Mouse (Mus musculus): ENCODE data around the gene Vmn2r27. TPM values are rescaled to one million over a fixed set of nuclear protein-coding genes. Genes with fewer than 3 reads are reported as not detected.

The Vmn2r27 gene
- not detected in 2 replicates for polyA plus RNA-seq (2015; fragmentation: Nextera tagmentation; extraction: Ambion mirVana)

DNA sequence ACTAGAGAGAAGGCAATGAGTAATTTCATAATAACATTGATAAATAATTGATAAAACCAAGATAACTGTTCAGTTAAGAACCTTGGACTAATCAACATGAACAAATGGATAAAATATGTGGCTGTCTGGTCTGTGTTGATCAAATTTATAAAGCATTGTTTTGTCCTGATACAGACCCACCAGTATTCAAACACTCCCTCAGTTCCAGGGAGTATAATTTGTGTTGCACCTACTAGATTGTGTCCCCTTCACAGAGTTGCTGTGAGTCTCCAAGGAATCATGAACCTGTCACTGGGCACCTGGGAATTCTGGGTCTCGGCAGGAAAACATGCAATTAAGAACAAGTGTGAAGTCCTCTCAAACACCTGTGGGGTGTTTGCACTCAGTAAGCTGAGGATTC lies at the start of gene Vmn2r27:
Gene Vmn2r27 (minus strand): TSS at position 101 of the 400 bp plus-strand sequence.
- H3K27ac ChIP-seq (replicated peaks) = no peak within 1 kb of the TSS
- no peak within 1 kb of the TSS for H3K4me2 ChIP-seq (replicated peaks)
- H3K4me1 ChIP-seq = no peaks in the 10 kb centered on the region
- H3K4me3 ChIP-seq (replicated peaks) = no peak within 1 kb of the TSS
- H3K36me3 ChIP-seq = no peaks in the 10 kb centered on the region
- 63% methylated on average over 1 of the region's 1 CpGs for WGBS
- no peaks in the 10 kb centered on the region for H3K9me3 ChIP-seq (replicated peaks)
- no peaks in the 10 kb centered on the region for H3K27me3 ChIP-seq
- no peak for ATAC-seq (ENCODE audit: insufficient number of reproducible peaks, low FRiP score, low TSS enrichment, low read depth)
- H3K9ac ChIP-seq = no peak within 1 kb of the TSS

DNA sequence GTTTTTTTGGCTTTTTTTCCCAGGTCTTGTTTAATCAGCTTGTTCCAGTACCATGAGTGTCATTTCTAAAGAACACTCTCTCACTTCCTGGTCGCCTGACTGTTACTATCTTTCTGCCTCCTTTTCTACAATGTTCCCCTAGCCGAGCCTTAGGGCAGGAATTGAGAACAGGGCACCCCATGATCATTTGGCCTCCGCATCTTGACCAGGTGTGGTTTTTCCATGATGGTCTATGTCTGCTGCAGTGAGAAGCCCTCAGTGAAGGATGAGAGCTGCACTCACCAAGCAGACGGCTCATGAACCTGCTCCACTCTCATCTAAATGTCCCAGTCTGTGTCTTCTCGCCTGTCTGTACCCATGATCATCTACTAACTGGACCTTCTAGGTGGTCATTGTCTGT lies 46.6 kb upstream of the Vmn2r27 start:
- no peak overlapping the region for H3K4me3 ChIP-seq (replicated peaks)
- no peak for ATAC-seq (ENCODE audit: insufficient number of reproducible peaks, low FRiP score, low TSS enrichment, low read depth)
- H3K9ac ChIP-seq = no peak overlapping the region
- 78% methylated on average over 5 of the region's 5 CpGs for WGBS
- H3K27me3 ChIP-seq = no peaks in the 10 kb centered on the region
- H3K27ac ChIP-seq (replicated peaks) = no peak overlapping the region
- no peaks in the 10 kb centered on the region for H3K9me3 ChIP-seq (replicated peaks)
- no peaks in the 10 kb centered on the region for H3K4me1 ChIP-seq
- H3K4me2 ChIP-seq (replicated peaks) = no peak overlapping the region
- no peaks in the 10 kb centered on the region for H3K36me3 ChIP-seq

- H3K4me2 ChIP-seq (replicated peaks) = no peak overlapping the region
- H3K4me3 ChIP-seq (replicated peaks) = no peak overlapping the region
- no peaks in the 10 kb centered on the region for H3K9me3 ChIP-seq (replicated peaks)
- no peak overlapping the region for H3K27ac ChIP-seq (replicated peaks)
- no peak for ATAC-seq (ENCODE audit: insufficient number of reproducible peaks, low FRiP score, low TSS enrichment, low read depth)
- no peaks in the 10 kb centered on the region for H3K4me1 ChIP-seq
- no peaks in the 10 kb centered on the region for H3K27me3 ChIP-seq
- H3K36me3 ChIP-seq = no peaks in the 10 kb centered on the region
- WGBS = 71% methylated on average over 5 of the region's 5 CpGs
- H3K9ac ChIP-seq = no peak overlapping the region
These were observed 46.0 kb upstream of the Vmn2r27 start for GRCm38 (mm10) chr6:124277641-124278040.

DNA sequence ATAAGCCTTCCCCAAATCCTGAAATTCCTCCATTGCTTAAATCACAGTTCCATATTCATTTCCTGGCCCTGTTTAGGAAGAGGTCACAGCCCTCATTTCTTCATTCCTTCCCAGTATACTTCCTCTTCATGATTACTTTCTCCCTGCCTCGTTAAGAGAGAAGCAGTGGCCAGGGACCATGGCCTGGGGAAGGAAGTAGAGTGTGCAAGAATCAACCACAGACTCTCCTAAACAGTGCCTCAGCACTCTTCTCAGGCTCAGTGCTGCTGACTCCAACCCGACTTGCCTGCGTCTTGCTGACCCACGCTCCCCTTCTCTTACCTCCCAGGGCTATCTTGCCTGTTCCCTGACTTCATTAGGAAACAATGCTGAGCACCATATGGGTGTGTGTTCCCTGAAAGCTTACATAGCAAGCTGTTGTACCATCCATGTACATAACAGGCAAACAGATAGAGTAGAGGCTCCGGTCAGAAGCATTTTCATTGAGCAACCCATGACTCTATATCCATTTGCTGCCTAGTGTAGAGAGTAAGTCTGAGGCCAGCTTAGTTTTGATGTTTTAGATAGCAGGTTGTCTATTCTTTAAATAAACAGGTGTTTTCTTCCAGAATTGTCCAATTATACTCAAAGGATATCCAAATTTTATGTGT lies 41.7 kb upstream of the Vmn2r27 start:
- WGBS = 67% methylated on average over 5 of the region's 5 CpGs

GRCm38 (mm10) chr6:124262696-124263095 lies 31.0 kb upstream of the Vmn2r27 start:
- 3% methylated on average over 3 of the region's 3 CpGs for WGBS
- H3K9me3 ChIP-seq (replicated peaks) = no peaks in the 10 kb centered on the region
- ATAC-seq (ENCODE audit: insufficient number of reproducible peaks, low FRiP score, low TSS enrichment, low read depth) = no peak

More for the DNA sequence above, 41.7 kb upstream of the Vmn2r27 start:
- Histone ChIP-seq H3K36me3 (no peaks in the 10 kb centered on the region), H3K9ac (no peak overlapping the region), H3K4me3 (replicated peaks) (no peak overlapping the region), H3K27me3 (no peaks in the 10 kb centered on the region), H3K4me2 (replicated peaks) (no peak overlapping the region), H3K27ac (replicated peaks) (no peak overlapping the region), H3K9me3 (replicated peaks) (no peaks in the 10 kb centered on the region), H3K4me1 (no peaks in the 10 kb centered on the region)
- no peak for ATAC-seq (ENCODE audit: insufficient number of reproducible peaks, low FRiP score, low TSS enrichment, low read depth)

GRCm38 (mm10) chr6:124260198-124260931 lies 28.7 kb upstream of the Vmn2r27 start:
- Histone ChIP-seq H3K36me3 (no peaks in the 10 kb centered on the region), H3K27ac (replicated peaks) (no peak overlapping the region), H3K9me3 (replicated peaks) (no peaks in the 10 kb centered on the region), H3K4me2 (replicated peaks) (no peak overlapping the region), H3K4me3 (replicated peaks) (no peak overlapping the region), H3K4me1 (no peaks in the 10 kb centered on the region), H3K9ac (no peak overlapping the region), H3K27me3 (no peaks in the 10 kb centered on the region)
- no peak for ATAC-seq (ENCODE audit: insufficient number of reproducible peaks, low FRiP score, low TSS enrichment, low read depth)
- 23% methylated on average over 9 of the region's 14 CpGs for WGBS

More at GRCm38 (mm10) chr6:124262696-124263095, 31.0 kb upstream of the Vmn2r27 start:
- no peaks in the 10 kb centered on the region for H3K36me3 ChIP-seq
- no peaks in the 10 kb centered on the region for H3K4me1 ChIP-seq
- no peak overlapping the region for H3K27ac ChIP-seq (replicated peaks)
- no peak overlapping the region for H3K9ac ChIP-seq
- H3K4me2 ChIP-seq (replicated peaks) = no peak overlapping the region
- H3K4me3 ChIP-seq (replicated peaks) = no peak overlapping the region
- no peaks in the 10 kb centered on the region for H3K27me3 ChIP-seq

DNA sequence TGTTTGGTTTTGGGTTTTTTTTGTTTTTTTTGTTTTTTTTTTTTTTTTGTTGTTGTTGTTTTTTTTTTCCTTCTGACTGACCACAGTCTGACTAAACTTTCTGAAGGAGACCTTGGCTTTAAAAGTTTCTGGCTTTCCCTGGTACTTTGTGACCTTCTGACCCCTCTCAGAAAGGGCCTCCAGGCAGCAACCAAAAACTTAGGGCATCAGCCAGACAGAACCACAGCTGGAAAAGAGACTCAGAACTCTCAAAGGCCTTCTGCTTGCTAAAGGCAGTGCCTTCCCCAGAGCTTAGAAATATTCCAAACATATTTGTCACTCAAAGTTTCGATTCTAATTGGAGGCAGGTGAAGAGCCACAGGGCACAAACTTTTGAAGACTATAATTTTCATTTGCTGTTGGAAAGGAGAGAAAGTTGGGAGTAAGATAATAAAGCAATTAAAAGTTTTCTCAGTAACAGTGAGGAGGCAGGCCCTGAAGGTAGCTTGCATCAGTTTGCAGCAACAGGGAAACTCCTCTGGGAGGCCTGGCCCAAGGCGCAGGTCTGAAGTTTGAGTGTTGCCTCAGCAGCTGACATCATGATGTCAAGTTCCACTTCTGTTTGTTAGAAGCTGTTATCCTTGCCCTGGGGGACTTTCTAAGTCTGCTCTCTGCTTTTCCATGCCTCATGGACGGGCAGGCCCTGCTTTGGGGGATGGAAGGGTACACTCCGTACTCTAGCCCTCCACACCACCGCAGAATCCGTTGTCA lies 24.2 kb upstream of the Vmn2r27 start:
- H3K36me3 ChIP-seq = no peaks in the 10 kb centered on the region
- H3K9ac ChIP-seq = no peak overlapping the region
- H3K27ac ChIP-seq (replicated peaks) = no peak overlapping the region
- ATAC-seq (ENCODE audit: insufficient number of reproducible peaks, low FRiP score, low TSS enrichment, low read depth) = no peak
- no peaks in the 10 kb centered on the region for H3K4me1 ChIP-seq
- 24% methylated on average over 6 of the region's 6 CpGs for WGBS
- no peak overlapping the region for H3K4me2 ChIP-seq (replicated peaks)
- no peak overlapping the region for H3K4me3 ChIP-seq (replicated peaks)
- H3K9me3 ChIP-seq (replicated peaks) = no peaks in the 10 kb centered on the region
- no peaks in the 10 kb centered on the region for H3K27me3 ChIP-seq

DNA sequence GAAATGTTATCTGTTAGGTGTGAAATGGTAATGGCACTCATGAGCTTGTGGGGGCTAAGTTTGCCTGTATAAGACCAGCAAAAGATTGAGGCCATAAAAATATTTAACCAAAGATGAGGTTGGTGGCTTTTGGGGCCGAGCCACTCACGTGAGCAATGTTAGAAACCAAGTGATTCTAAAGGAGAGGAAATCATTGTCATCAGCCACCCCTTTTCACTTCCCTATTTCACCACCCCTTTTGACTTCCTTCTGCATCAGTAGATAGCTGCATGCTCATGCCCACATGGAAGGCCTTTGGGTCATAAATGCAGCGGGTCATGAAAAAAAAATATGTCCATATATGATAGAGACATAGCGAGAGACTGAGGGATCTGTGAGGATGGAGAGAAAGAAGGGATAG lies 29.5 kb downstream of the Vmn2r27 start:
- Histone ChIP-seq H3K27ac (replicated peaks) (no peak overlapping the region), H3K9ac (no peak overlapping the region), H3K36me3 (no peaks in the 10 kb centered on the region), H3K27me3 (no peaks in the 10 kb centered on the region), H3K9me3 (replicated peaks) (no peaks in the 10 kb centered on the region), H3K4me2 (replicated peaks) (no peak overlapping the region), H3K4me3 (replicated peaks) (no peak overlapping the region), H3K4me1 (no peaks in the 10 kb centered on the region)
- WGBS = 84% methylated on average over 4 of the region's 4 CpGs
- no peak for ATAC-seq (ENCODE audit: insufficient number of reproducible peaks, low FRiP score, low TSS enrichment, low read depth)

DNA sequence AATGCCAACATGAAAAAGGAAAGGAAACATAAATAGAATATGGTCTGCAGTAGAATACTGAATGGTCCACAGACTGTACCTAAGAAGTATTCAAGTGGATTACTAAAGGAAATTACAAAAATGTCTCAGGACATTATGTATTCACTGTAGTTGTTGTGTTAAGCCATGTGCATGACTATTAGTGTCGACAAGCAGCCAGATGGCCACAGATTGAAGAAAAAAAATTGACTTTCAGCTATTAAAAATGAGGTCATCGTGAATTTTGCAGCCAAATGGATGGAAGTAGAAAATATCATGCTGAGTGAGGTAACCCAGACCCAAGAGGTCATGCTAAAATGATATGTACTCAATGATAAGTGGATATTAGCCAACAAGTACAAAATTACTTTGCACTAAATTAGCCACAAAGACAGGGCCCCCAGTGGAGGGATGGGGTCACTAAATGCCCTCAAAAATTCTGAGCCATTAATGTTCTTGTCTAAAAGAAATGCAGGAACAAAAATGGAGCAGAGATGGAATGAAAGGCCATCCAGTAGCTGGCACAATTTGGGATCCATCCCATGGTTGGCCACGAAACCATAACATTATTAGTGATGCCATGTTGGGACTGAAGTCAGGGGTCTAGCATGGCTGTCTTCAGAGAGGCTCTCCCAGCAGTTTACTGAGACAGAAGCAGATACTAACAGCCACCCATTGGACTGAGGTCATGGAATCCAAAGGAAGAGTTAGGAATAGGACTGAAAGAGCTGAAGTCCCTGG lies 63.0 kb downstream of the Vmn2r27 start:
- Histone ChIP-seq H3K4me3 (replicated peaks) (no peak overlapping the region), H3K9ac (no peak overlapping the region), H3K27me3 (no peaks in the 10 kb centered on the region), H3K4me1 (no peaks in the 10 kb centered on the region), H3K4me2 (replicated peaks) (no peak overlapping the region), H3K27ac (replicated peaks) (no peak overlapping the region), H3K36me3 (no peaks in the 10 kb centered on the region), H3K9me3 (replicated peaks) (no peaks in the 10 kb centered on the region)
- ATAC-seq (ENCODE audit: insufficient number of reproducible peaks, low FRiP score, low TSS enrichment, low read depth) = no peak
- 77% methylated on average over 3 of the region's 3 CpGs for WGBS

- 76% methylated on average over 2 of the region's 2 CpGs for WGBS
- ATAC-seq (ENCODE audit: insufficient number of reproducible peaks, low FRiP score, low TSS enrichment, low read depth) = no peak
These were observed 65.1 kb downstream of the Vmn2r27 start for GRCm38 (mm10) chr6:124166596-124166995.

DNA sequence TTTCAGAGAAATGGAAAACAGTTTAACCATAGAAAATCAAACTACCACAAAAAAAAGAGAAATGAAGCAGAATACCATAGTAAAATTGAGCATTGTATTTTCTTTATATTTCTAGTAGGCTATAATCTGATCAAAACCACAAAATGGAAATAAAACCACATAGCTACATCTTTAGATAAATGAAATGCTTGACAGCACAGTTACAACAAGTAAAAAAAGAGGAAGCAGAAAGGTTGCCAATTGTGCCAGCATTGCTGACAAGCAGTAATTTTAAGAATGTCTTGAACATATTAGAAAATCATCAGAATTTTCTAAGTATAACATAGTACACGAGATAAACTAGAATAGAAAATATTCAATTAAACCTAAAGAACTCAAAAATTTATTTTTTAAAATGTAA lies 81.8 kb downstream of the Vmn2r27 start:
- no peak overlapping the region for H3K4me2 ChIP-seq (replicated peaks)
- 22% methylated on average over 1 of the region's 1 CpGs for WGBS
- no peak overlapping the region for H3K27ac ChIP-seq (replicated peaks)
- no peak overlapping the region for H3K9ac ChIP-seq
- ATAC-seq (ENCODE audit: insufficient number of reproducible peaks, low FRiP score, low TSS enrichment, low read depth) = no peak
- H3K36me3 ChIP-seq = no peaks in the 10 kb centered on the region
- H3K4me1 ChIP-seq = no peaks in the 10 kb centered on the region
- no peaks in the 10 kb centered on the region for H3K9me3 ChIP-seq (replicated peaks)
- no peak overlapping the region for H3K4me3 ChIP-seq (replicated peaks)
- H3K27me3 ChIP-seq = no peaks in the 10 kb centered on the region

More at GRCm38 (mm10) chr6:124166596-124166995, 65.1 kb downstream of the Vmn2r27 start:
- no peak overlapping the region for H3K9ac ChIP-seq
- H3K4me2 ChIP-seq (replicated peaks) = no peak overlapping the region
- H3K27ac ChIP-seq (replicated peaks) = no peak overlapping the region
- H3K36me3 ChIP-seq = no peaks in the 10 kb centered on the region
- no peaks in the 10 kb centered on the region for H3K4me1 ChIP-seq
- no peaks in the 10 kb centered on the region for H3K27me3 ChIP-seq
- H3K9me3 ChIP-seq (replicated peaks) = no peaks in the 10 kb centered on the region
- no peak overlapping the region for H3K4me3 ChIP-seq (replicated peaks)

Data from embryonic facial prominence, embryonic 15.5 days (tissue).